Mouse (Mus musculus): ENCODE results near the gene Tmem115.

GRCm38 (mm10) chr9:107514303-107514955 lies 19.3 kb upstream of the Tmem115 start:
- peak; percentile 99; the same call in 1 of the 2 replicates for TF ChIP-seq CTCF (IDR thresholded peaks at IDR 0.05)
- no peak for TF ChIP-seq POLR2A (IDR thresholded peaks at IDR 0.05; ENCODE audit: insufficient read depth, low read depth, low read length)
- TF ChIP-seq EP300 (IDR thresholded peaks at IDR 0.05; ENCODE audit: insufficient read depth, low read depth, low read length), result peak; percentile 93
